Mouse (Mus musculus): ENCODE measurements around the gene Chst4. TPM values are rescaled to one million over a fixed set of nuclear protein-coding genes. Genes with fewer than 3 reads are reported as not detected.

Gene Chst4
- polyA plus RNA-seq, 1 experiment from 2014 or later, result 1.5 TPM

- no peaks in the 10 kb centered on the region for H3K9me3 ChIP-seq
- no peak overlapping the region for H3K9ac ChIP-seq
- WGBS, result 39% methylated on average over 9 of the region's 9 CpGs
- H3K36me3 ChIP-seq, result no peaks in the 10 kb centered on the region
- no peaks in the 10 kb centered on the region for H3K27me3 ChIP-seq (replicated peaks)
- H3K4me2 ChIP-seq, result no peak overlapping the region
- no peak for ATAC-seq (ENCODE audit: insufficient read depth, low FRiP score, low read depth)
- no peak overlapping the region for H3K27ac ChIP-seq
- no peak overlapping the region for H3K4me3 ChIP-seq (replicated peaks)
- H3K4me1 ChIP-seq, result no peaks in the 10 kb centered on the region
Observed at GRCm38 (mm10) chr8:110002953-110003352, 36.6 kb downstream of the Chst4 start.

- no peak for ATAC-seq (ENCODE audit: insufficient read depth, low FRiP score, low read depth)
- H3K27me3 ChIP-seq (replicated peaks), result no peaks in the 10 kb centered on the region
- no peak overlapping the region for H3K27ac ChIP-seq
- H3K9ac ChIP-seq, result no peak overlapping the region
- no peak overlapping the region for H3K4me2 ChIP-seq
- H3K9me3 ChIP-seq, result no peaks in the 10 kb centered on the region
- H3K4me1 ChIP-seq, result no peaks in the 10 kb centered on the region
- H3K4me3 ChIP-seq (replicated peaks), result no peak overlapping the region
- H3K36me3 ChIP-seq, result no peaks in the 10 kb centered on the region
- WGBS, result 78% methylated on average over 10 of the region's 10 CpGs
Observed at GRCm38 (mm10) chr8:109999974-110000373, 39.6 kb downstream of the Chst4 start.

GRCm38 (mm10) chr8:109998066-109998465, 41.5 kb downstream of the Chst4 start:
- Histone ChIP-seq H3K9ac (no peak overlapping the region), H3K27ac (no peak overlapping the region), H3K36me3 (no peaks in the 10 kb centered on the region), H3K4me1 (no peaks in the 10 kb centered on the region), H3K4me3 (replicated peaks) (no peak overlapping the region), H3K27me3 (replicated peaks) (no peaks in the 10 kb centered on the region), H3K4me2 (no peak overlapping the region), H3K9me3 (no peaks in the 10 kb centered on the region)
- 83% methylated on average over 7 of the region's 7 CpGs for WGBS
- ATAC-seq (ENCODE audit: insufficient read depth, low FRiP score, low read depth), result no peak

- ATAC-seq (ENCODE audit: insufficient read depth, low FRiP score, low read depth), result no peak
- no peak overlapping the region for H3K4me3 ChIP-seq (replicated peaks)
- WGBS, result 87% methylated on average over 9 of the region's 9 CpGs
- H3K36me3 ChIP-seq, result no peaks in the 10 kb centered on the region
- no peaks in the 10 kb centered on the region for H3K9me3 ChIP-seq
- no peaks in the 10 kb centered on the region for H3K27me3 ChIP-seq (replicated peaks)
- no peak overlapping the region for H3K9ac ChIP-seq
- no peak overlapping the region for H3K27ac ChIP-seq
- no peaks in the 10 kb centered on the region for H3K4me1 ChIP-seq
- no peak overlapping the region for H3K4me2 ChIP-seq
Observed at GRCm38 (mm10) chr8:109997381-109997780, 42.2 kb downstream of the Chst4 start.

- no peak overlapping the region for H3K4me2 ChIP-seq
- WGBS, result 62% methylated on average over 1 of the region's 1 CpGs
- H3K27ac ChIP-seq, result no peak overlapping the region
- no peak overlapping the region for H3K9ac ChIP-seq
- H3K4me1 ChIP-seq, result no peaks in the 10 kb centered on the region
- no peaks in the 10 kb centered on the region for H3K36me3 ChIP-seq
- H3K27me3 ChIP-seq (replicated peaks), result no peaks in the 10 kb centered on the region
- H3K9me3 ChIP-seq, result no peaks in the 10 kb centered on the region
- no peak overlapping the region for H3K4me3 ChIP-seq (replicated peaks)
- ATAC-seq (ENCODE audit: insufficient read depth, low FRiP score, low read depth), result no peak
Observed at GRCm38 (mm10) chr8:109992951-109993350, 46.6 kb downstream of the Chst4 start.

GRCm38 (mm10) chr8:109992166-109992565, 47.4 kb downstream of the Chst4 start:
- WGBS, result 79% methylated on average over 5 of the region's 5 CpGs
- H3K27ac ChIP-seq, result no peak overlapping the region
- no peak overlapping the region for H3K4me2 ChIP-seq
- no peaks in the 10 kb centered on the region for H3K27me3 ChIP-seq (replicated peaks)
- ATAC-seq (ENCODE audit: insufficient read depth, low FRiP score, low read depth), result no peak
- no peaks in the 10 kb centered on the region for H3K4me1 ChIP-seq
- H3K36me3 ChIP-seq, result no peaks in the 10 kb centered on the region
- H3K9ac ChIP-seq, result no peak overlapping the region
- no peaks in the 10 kb centered on the region for H3K9me3 ChIP-seq
- no peak overlapping the region for H3K4me3 ChIP-seq (replicated peaks)

GRCm38 (mm10) chr8:109990224-109990623, 49.3 kb downstream of the Chst4 start, which contains the start of gene Tat:
Gene Tat (plus strand): TSS chr8:109990437.
- Histone ChIP-seq H3K4me1 (no peaks in the 10 kb centered on the region), H3K4me3 (replicated peaks) (no peak within 1 kb of the TSS), H3K9me3 (no peaks in the 10 kb centered on the region), H3K27ac (no peak within 1 kb of the TSS), H3K27me3 (replicated peaks) (no peaks in the 10 kb centered on the region), H3K9ac (no peak within 1 kb of the TSS), H3K4me2 (no peak within 1 kb of the TSS), H3K36me3 (no peaks in the 10 kb centered on the region)
- WGBS, result 75% methylated on average over 8 of the region's 8 CpGs
- ATAC-seq (ENCODE audit: insufficient read depth, low FRiP score, low read depth), result no peak

- no peaks in the 10 kb centered on the region for H3K9me3 ChIP-seq
- H3K9ac ChIP-seq, result no peak overlapping the region
- H3K27ac ChIP-seq, result no peak overlapping the region
- H3K27me3 ChIP-seq (replicated peaks), result no peaks in the 10 kb centered on the region
- H3K4me3 ChIP-seq (replicated peaks), result no peak overlapping the region
- no peaks in the 10 kb centered on the region for H3K4me1 ChIP-seq
- ATAC-seq (ENCODE audit: insufficient read depth, low FRiP score, low read depth), result no peak
- H3K4me2 ChIP-seq, result no peak overlapping the region
- WGBS, result 83% methylated on average over 8 of the region's 8 CpGs
- no peaks in the 10 kb centered on the region for H3K36me3 ChIP-seq
Observed at GRCm38 (mm10) chr8:109989151-109989550, 50.4 kb downstream of the Chst4 start.

- WGBS, result 76% methylated on average over 7 of the region's 7 CpGs
- Histone ChIP-seq H3K9me3 (no peaks in the 10 kb centered on the region), H3K36me3 (no peaks in the 10 kb centered on the region), H3K4me3 (replicated peaks) (no peak overlapping the region), H3K9ac (no peak overlapping the region), H3K4me1 (no peaks in the 10 kb centered on the region), H3K27me3 (replicated peaks) (no peaks in the 10 kb centered on the region), H3K4me2 (no peak overlapping the region), H3K27ac (no peak overlapping the region)
- ATAC-seq (ENCODE audit: insufficient read depth, low FRiP score, low read depth), result no peak
Observed at GRCm38 (mm10) chr8:109987776-109988175, 51.8 kb downstream of the Chst4 start.

- H3K4me1 ChIP-seq, result no peaks in the 10 kb centered on the region
- no peaks in the 10 kb centered on the region for H3K9me3 ChIP-seq
- no peaks in the 10 kb centered on the region for H3K27me3 ChIP-seq (replicated peaks)
- WGBS, result 58% methylated on average over 7 of the region's 7 CpGs
- no peak for ATAC-seq (ENCODE audit: insufficient read depth, low FRiP score, low read depth)
- H3K27ac ChIP-seq, result no peak overlapping the region
- no peak overlapping the region for H3K9ac ChIP-seq
- H3K4me2 ChIP-seq, result no peak overlapping the region
- H3K4me3 ChIP-seq (replicated peaks), result no peak overlapping the region
- H3K36me3 ChIP-seq, result no peaks in the 10 kb centered on the region
Observed at GRCm38 (mm10) chr8:109986384-109986783, 53.2 kb downstream of the Chst4 start.

GRCm38 (mm10) chr8:109983944-109984343, 55.6 kb downstream of the Chst4 start:
- Histone ChIP-seq H3K27ac (no peak overlapping the region), H3K9ac (no peak overlapping the region), H3K9me3 (no peaks in the 10 kb centered on the region), H3K4me3 (replicated peaks) (no peak overlapping the region), H3K4me2 (no peak overlapping the region), H3K4me1 (no peaks in the 10 kb centered on the region), H3K27me3 (replicated peaks) (no peaks in the 10 kb centered on the region), H3K36me3 (no peaks in the 10 kb centered on the region)
- 29% methylated on average over 5 of the region's 5 CpGs for WGBS
- ATAC-seq (ENCODE audit: insufficient read depth, low FRiP score, low read depth), result no peak

GRCm38 (mm10) chr8:109982386-109983105, 57.0 kb downstream of the Chst4 start:
- H3K4me1 ChIP-seq, result no peaks in the 10 kb centered on the region
- H3K27ac ChIP-seq, result no peak overlapping the region
- no peak overlapping the region for H3K4me3 ChIP-seq (replicated peaks)
- H3K36me3 ChIP-seq, result no peaks in the 10 kb centered on the region
- no peaks in the 10 kb centered on the region for H3K9me3 ChIP-seq
- 79% methylated on average over 15 of the region's 15 CpGs for WGBS
- H3K27me3 ChIP-seq (replicated peaks), result no peaks in the 10 kb centered on the region
- no peak for ATAC-seq (ENCODE audit: insufficient read depth, low FRiP score, low read depth)
- no peak overlapping the region for H3K4me2 ChIP-seq
- no peak overlapping the region for H3K9ac ChIP-seq

- H3K4me1 ChIP-seq, result no peaks in the 10 kb centered on the region
- no peak overlapping the region for H3K4me3 ChIP-seq (replicated peaks)
- 56% methylated on average over 6 of the region's 6 CpGs for WGBS
- H3K4me2 ChIP-seq, result no peak overlapping the region
- no peaks in the 10 kb centered on the region for H3K36me3 ChIP-seq
- no peak overlapping the region for H3K9ac ChIP-seq
- H3K27ac ChIP-seq, result no peak overlapping the region
- H3K27me3 ChIP-seq (replicated peaks), result no peaks in the 10 kb centered on the region
- H3K9me3 ChIP-seq, result no peaks in the 10 kb centered on the region
- ATAC-seq (ENCODE audit: insufficient read depth, low FRiP score, low read depth), result no peak; the same call in 1 of the 2 replicates
Observed at GRCm38 (mm10) chr8:109979339-109979738, 60.2 kb downstream of the Chst4 start.

Data from stomach, embryonic 15.5 days (tissue).